Mouse (Mus musculus): Measurements from ENCODE around the gene Swsap1. TPM values are rescaled to one million over a fixed set of nuclear protein-coding genes. Genes with fewer than 3 reads are reported as not detected.

Gene Swsap1
- polyA plus RNA-seq, 1 experiment = 0.37 TPM

GRCm38 (mm10) chr9:21944267-21944666 lies 11.3 kb upstream of the Swsap1 start:
- H3K27me3 ChIP-seq (ENCODE audit: control insufficient read depth) = peaks cover 38% of the 10 kb centered on the region
- peaks cover 16% of the 10 kb centered on the region for H3K4me1 ChIP-seq (ENCODE audit: control insufficient read depth)
- H3K4me3 ChIP-seq (replicated peaks) = no peak overlapping the region
- peaks cover 8% of the 10 kb centered on the region for H3K9me3 ChIP-seq (ENCODE audit: control insufficient read depth, low read length)
- H3K36me3 ChIP-seq (ENCODE audit: control insufficient read depth) = no peaks in the 10 kb centered on the region
- TF ChIP-seq TAL1 (IDR thresholded peaks at IDR 0.05; ENCODE audit: low read length) (no peak), GATA1 (IDR thresholded peaks at IDR 0.05; ENCODE audit: low read length) (no peak)

GRCm38 (mm10) chr9:21947540-21948130 lies 7.9 kb upstream of the Swsap1 start:
- peaks cover 38% of the 10 kb centered on the region for H3K27me3 ChIP-seq (ENCODE audit: control insufficient read depth)
- peaks cover 10% of the 10 kb centered on the region for H3K9me3 ChIP-seq (ENCODE audit: control insufficient read depth, low read length)
- no peaks in the 10 kb centered on the region for H3K36me3 ChIP-seq (ENCODE audit: control insufficient read depth)
- no peak overlapping the region for H3K4me3 ChIP-seq (replicated peaks)
- TF ChIP-seq GATA1 (IDR thresholded peaks at IDR 0.05; ENCODE audit: low read length) (no peak), TAL1 (IDR thresholded peaks at IDR 0.05; ENCODE audit: low read length) (no peak)
- peaks cover 16% of the 10 kb centered on the region for H3K4me1 ChIP-seq (ENCODE audit: control insufficient read depth)

GRCm38 (mm10) chr9:21948146-21948545 lies 7.4 kb upstream of the Swsap1 start:
- Histone ChIP-seq H3K4me3 (replicated peaks) (no peak overlapping the region), H3K27me3 (ENCODE audit: control insufficient read depth) (peaks cover 37% of the 10 kb centered on the region), H3K36me3 (ENCODE audit: control insufficient read depth) (no peaks in the 10 kb centered on the region), H3K9me3 (ENCODE audit: control insufficient read depth, low read length) (peaks cover 10% of the 10 kb centered on the region), H3K4me1 (ENCODE audit: control insufficient read depth) (peaks cover 16% of the 10 kb centered on the region)
- no peak for TF ChIP-seq TAL1 (IDR thresholded peaks at IDR 0.05; ENCODE audit: low read length)
- TF ChIP-seq GATA1 (IDR thresholded peaks at IDR 0.05; ENCODE audit: low read length) = no peak

GRCm38 (mm10) chr9:21948790-21949189 lies 6.8 kb upstream of the Swsap1 start:
- peaks cover 32% of the 10 kb centered on the region for H3K27me3 ChIP-seq (ENCODE audit: control insufficient read depth)
- H3K9me3 ChIP-seq (ENCODE audit: control insufficient read depth, low read length) = peaks cover 4% of the 10 kb centered on the region; the same call in 1 of the 2 replicates
- no peak overlapping the region for H3K4me3 ChIP-seq (replicated peaks)
- peaks cover 16% of the 10 kb centered on the region for H3K4me1 ChIP-seq (ENCODE audit: control insufficient read depth)
- H3K36me3 ChIP-seq (ENCODE audit: control insufficient read depth) = no peaks in the 10 kb centered on the region
- TF ChIP-seq TAL1 (IDR thresholded peaks at IDR 0.05; ENCODE audit: low read length) (no peak), GATA1 (IDR thresholded peaks at IDR 0.05; ENCODE audit: low read length) (no peak)

- Histone ChIP-seq H3K9me3 (ENCODE audit: control insufficient read depth, low read length) (peaks cover 2% of the 10 kb centered on the region; the same call in 1 of the 2 replicates), H3K36me3 (ENCODE audit: control insufficient read depth) (no peaks in the 10 kb centered on the region), H3K27me3 (ENCODE audit: control insufficient read depth) (peaks cover 28% of the 10 kb centered on the region), H3K4me3 (replicated peaks) (no peak overlapping the region), H3K4me1 (ENCODE audit: control insufficient read depth) (peaks cover 15% of the 10 kb centered on the region)
- TF ChIP-seq GATA1 (IDR thresholded peaks at IDR 0.05; ENCODE audit: low read length) (no peak), TAL1 (IDR thresholded peaks at IDR 0.05; ENCODE audit: low read length) (no peak)
These were observed 5.2 kb upstream of the Swsap1 start for GRCm38 (mm10) chr9:21950322-21950721.

GRCm38 (mm10) chr9:21951977-21952376 lies 3.6 kb upstream of the Swsap1 start:
- no peak overlapping the region for H3K4me3 ChIP-seq (replicated peaks)
- peaks cover 27% of the 10 kb centered on the region for H3K4me1 ChIP-seq (ENCODE audit: control insufficient read depth)
- H3K36me3 ChIP-seq (ENCODE audit: control insufficient read depth) = peaks cover 7% of the 10 kb centered on the region
- H3K9me3 ChIP-seq (ENCODE audit: control insufficient read depth, low read length) = peaks cover 2% of the 10 kb centered on the region; the same call in 1 of the 2 replicates
- TF ChIP-seq TAL1 (IDR thresholded peaks at IDR 0.05; ENCODE audit: low read length) = no peak
- TF ChIP-seq GATA1 (IDR thresholded peaks at IDR 0.05; ENCODE audit: low read length) = no peak
- peaks cover 23% of the 10 kb centered on the region for H3K27me3 ChIP-seq (ENCODE audit: control insufficient read depth)

- H3K36me3 ChIP-seq (ENCODE audit: control insufficient read depth) = peaks cover 23% of the 10 kb centered on the region
- H3K4me3 ChIP-seq (replicated peaks) = no peak overlapping the region
- peaks cover 2% of the 10 kb centered on the region; the same call in 1 of the 2 replicates for H3K9me3 ChIP-seq (ENCODE audit: control insufficient read depth, low read length)
- peaks cover 37% of the 10 kb centered on the region for H3K4me1 ChIP-seq (ENCODE audit: control insufficient read depth)
- H3K27me3 ChIP-seq (ENCODE audit: control insufficient read depth) = peaks cover 6% of the 10 kb centered on the region
- TF ChIP-seq GATA1 (IDR thresholded peaks at IDR 0.05; ENCODE audit: low read length) (no peak), TAL1 (IDR thresholded peaks at IDR 0.05; ENCODE audit: low read length) (no peak)
These were observed 2.0 kb upstream of the Swsap1 start for GRCm38 (mm10) chr9:21953600-21953999.

GRCm38 (mm10) chr9:21954635-21955034 lies 920 bp upstream of the Swsap1 start:
- Histone ChIP-seq H3K9me3 (ENCODE audit: control insufficient read depth, low read length) (peaks cover 2% of the 10 kb centered on the region; the same call in 1 of the 2 replicates), H3K27me3 (ENCODE audit: control insufficient read depth) (peaks cover 5% of the 10 kb centered on the region; the same call in 1 of the 2 replicates), H3K36me3 (ENCODE audit: control insufficient read depth) (peaks cover 33% of the 10 kb centered on the region), H3K4me3 (replicated peaks) (peak overlapping the region; percentile 73), H3K4me1 (ENCODE audit: control insufficient read depth) (peaks cover 48% of the 10 kb centered on the region)
- TF ChIP-seq TAL1 (IDR thresholded peaks at IDR 0.05; ENCODE audit: low read length) (no peak), GATA1 (IDR thresholded peaks at IDR 0.05; ENCODE audit: low read length) (no peak)

GRCm38 (mm10) chr9:21955225-21955569 lies 358 bp upstream of the Swsap1 start:
- H3K4me1 ChIP-seq (ENCODE audit: control insufficient read depth) = peaks cover 53% of the 10 kb centered on the region
- peaks cover 2% of the 10 kb centered on the region; the same call in 1 of the 2 replicates for H3K9me3 ChIP-seq (ENCODE audit: control insufficient read depth, low read length)
- no peak for TF ChIP-seq GATA1 (IDR thresholded peaks at IDR 0.05; ENCODE audit: low read length)
- no peak for TF ChIP-seq TAL1 (IDR thresholded peaks at IDR 0.05; ENCODE audit: low read length)

More at GRCm38 (mm10) chr9:21955225-21955569, 358 bp upstream of the Swsap1 start:
- Histone ChIP-seq H3K27me3 (ENCODE audit: control insufficient read depth) (peaks cover 5% of the 10 kb centered on the region; the same call in 1 of the 2 replicates), H3K4me3 (replicated peaks) (peak overlapping the region; percentile 73), H3K36me3 (ENCODE audit: control insufficient read depth) (peaks cover 39% of the 10 kb centered on the region)
